Mouse (Mus musculus): Measurements from ENCODE around the gene Kif24. TPM values are rescaled to one million over a fixed set of nuclear protein-coding genes. Genes with fewer than 3 reads are reported as not detected.

The Kif24 gene
- total and polyA plus RNA-seq, 2 experiments from 2014 or later: 1.4 to 4.9 TPM

DNA sequence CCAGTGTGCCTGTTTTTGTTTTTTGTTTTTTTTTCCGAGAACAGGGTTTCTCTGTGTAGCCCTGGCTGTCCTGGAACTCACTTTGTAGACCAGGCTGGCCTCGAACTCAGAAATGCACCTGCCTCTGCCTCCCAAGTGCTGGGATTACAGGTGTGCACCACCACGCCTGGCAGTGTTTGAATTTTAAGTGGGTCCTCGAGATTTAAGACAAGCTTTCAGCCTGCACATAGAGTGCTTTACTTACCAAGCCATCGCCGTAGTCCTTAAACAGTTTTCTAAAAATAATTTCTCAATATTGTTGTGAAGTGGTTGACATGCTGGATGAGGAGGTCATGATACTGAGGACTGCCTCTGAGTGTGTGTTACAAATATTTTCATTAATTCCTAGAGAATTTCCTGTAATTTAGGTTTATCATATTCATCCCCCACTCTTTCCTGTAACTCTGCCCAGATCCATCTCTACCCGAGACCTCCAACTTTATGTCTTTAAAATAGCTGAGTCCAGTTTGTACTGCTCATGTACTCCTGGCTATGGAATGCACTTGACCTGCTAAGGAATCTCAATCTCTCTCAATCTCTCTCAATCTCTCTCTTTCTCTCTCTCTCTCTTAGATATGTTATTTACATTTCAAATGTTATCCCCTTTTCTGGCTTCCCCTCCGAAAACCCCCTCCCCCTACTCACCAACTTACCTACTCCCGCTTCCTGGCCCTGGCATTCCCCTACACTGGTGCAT lies 94.8 kb downstream of the Kif24 start:
- Histone ChIP-seq H3K9me3 (ENCODE audit: low read length) (no peaks in the 10 kb centered on the region), H3K4me3 (ENCODE audit: low read depth, low read length) (no peak overlapping the region), H3K36me3 (ENCODE audit: insufficient read depth, low read length) (peaks cover 10% of the 10 kb centered on the region; the same call in 1 of the 2 replicates), H3K27ac (ENCODE audit: low read depth, low read length) (no peak overlapping the region), H3K4me1 (ENCODE audit: insufficient read depth, low read length) (no peaks in the 10 kb centered on the region), H3K27me3 (ENCODE audit: insufficient read depth, low read length) (no peaks in the 10 kb centered on the region), H3K9ac (replicated peaks; ENCODE audit: low read length, poor library complexity, severe bottlenecking) (no peak overlapping the region), H3K4me2 (ENCODE audit: low read depth, low read length, poor library complexity, severe bottlenecking) (no peak overlapping the region)
- 94% methylated on average over 9 of the region's 9 CpGs for WGBS
- no peak for ATAC-seq (ENCODE audit: low FRiP score)
- DNase-seq (ENCODE audit: low spot score): no peak
- TF ChIP-seq CTCF (IDR thresholded peaks at IDR 0.05): no peak

DNA sequence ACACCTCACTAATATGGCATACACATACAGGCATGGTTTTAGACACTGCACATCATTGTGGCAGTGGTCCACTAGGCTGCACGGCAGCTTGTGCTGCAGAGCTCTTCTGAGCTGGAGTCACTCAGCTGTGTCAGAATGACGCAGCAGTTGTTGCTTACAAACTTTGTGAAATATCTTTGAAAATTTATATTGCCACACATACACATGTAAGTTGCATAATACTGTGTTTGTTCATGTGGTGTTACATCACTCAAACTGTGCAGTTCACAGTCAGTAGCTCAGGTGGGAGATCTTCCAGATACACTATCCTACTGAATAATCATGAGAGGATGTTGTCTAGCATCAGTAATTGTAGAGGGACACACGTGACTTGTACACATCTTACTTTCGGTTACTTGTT lies 96.5 kb downstream of the Kif24 start:
- 86% methylated on average over 4 of the region's 4 CpGs for WGBS

DNA sequence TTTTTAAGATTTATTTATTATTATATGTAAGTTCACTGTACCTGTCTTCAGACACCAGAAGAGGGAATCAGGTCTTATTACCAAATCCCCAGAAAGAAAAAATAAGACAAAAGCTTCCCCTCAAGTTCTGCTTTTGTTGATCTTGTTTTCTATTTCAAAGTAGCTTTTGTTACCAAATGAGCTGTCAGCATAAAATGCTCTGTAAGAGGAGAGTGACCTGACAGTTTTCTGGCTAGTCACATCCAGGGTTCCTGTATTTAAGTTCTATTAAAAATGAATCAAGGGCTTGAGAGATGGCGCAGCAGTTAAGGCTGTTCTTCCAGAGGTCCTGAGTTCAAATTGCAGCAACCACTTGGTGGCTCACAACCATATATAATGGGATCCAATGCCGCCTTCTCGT lies 103.6 kb downstream of the Kif24 start:
- no peak for TF ChIP-seq CTCF (IDR thresholded peaks at IDR 0.05)
- Histone ChIP-seq H3K27me3 (ENCODE audit: insufficient read depth, low read length) (no peaks in the 10 kb centered on the region), H3K9me3 (ENCODE audit: low read length) (no peaks in the 10 kb centered on the region), H3K4me1 (ENCODE audit: insufficient read depth, low read length) (no peaks in the 10 kb centered on the region), H3K4me3 (ENCODE audit: low read depth, low read length) (no peak overlapping the region), H3K27ac (ENCODE audit: low read depth, low read length) (no peak overlapping the region), H3K4me2 (ENCODE audit: low read depth, low read length, poor library complexity, severe bottlenecking) (no peak overlapping the region), H3K9ac (replicated peaks; ENCODE audit: low read length, poor library complexity, severe bottlenecking) (no peak overlapping the region), H3K36me3 (ENCODE audit: insufficient read depth, low read length) (no peaks in the 10 kb centered on the region)
- 96% methylated on average over 3 of the region's 3 CpGs for WGBS
- ATAC-seq (ENCODE audit: low FRiP score): no peak
- no peak for DNase-seq (ENCODE audit: low spot score)

More for the DNA sequence above, 96.5 kb downstream of the Kif24 start:
- H3K9me3 ChIP-seq (ENCODE audit: low read length): no peaks in the 10 kb centered on the region
- no peaks in the 10 kb centered on the region for H3K4me1 ChIP-seq (ENCODE audit: insufficient read depth, low read length)
- H3K27me3 ChIP-seq (ENCODE audit: insufficient read depth, low read length): no peaks in the 10 kb centered on the region
- no peak overlapping the region for H3K4me3 ChIP-seq (ENCODE audit: low read depth, low read length)
- no peak for DNase-seq (ENCODE audit: low spot score)
- no peak overlapping the region for H3K4me2 ChIP-seq (ENCODE audit: low read depth, low read length, poor library complexity, severe bottlenecking)
- peaks cover 10% of the 10 kb centered on the region; the same call in 1 of the 2 replicates for H3K36me3 ChIP-seq (ENCODE audit: insufficient read depth, low read length)
- no peak for ATAC-seq (ENCODE audit: low FRiP score)
- no peak for TF ChIP-seq CTCF (IDR thresholded peaks at IDR 0.05)
- no peak overlapping the region for H3K9ac ChIP-seq (replicated peaks; ENCODE audit: low read length, poor library complexity, severe bottlenecking)
- H3K27ac ChIP-seq (ENCODE audit: low read depth, low read length): no peak overlapping the region

DNA sequence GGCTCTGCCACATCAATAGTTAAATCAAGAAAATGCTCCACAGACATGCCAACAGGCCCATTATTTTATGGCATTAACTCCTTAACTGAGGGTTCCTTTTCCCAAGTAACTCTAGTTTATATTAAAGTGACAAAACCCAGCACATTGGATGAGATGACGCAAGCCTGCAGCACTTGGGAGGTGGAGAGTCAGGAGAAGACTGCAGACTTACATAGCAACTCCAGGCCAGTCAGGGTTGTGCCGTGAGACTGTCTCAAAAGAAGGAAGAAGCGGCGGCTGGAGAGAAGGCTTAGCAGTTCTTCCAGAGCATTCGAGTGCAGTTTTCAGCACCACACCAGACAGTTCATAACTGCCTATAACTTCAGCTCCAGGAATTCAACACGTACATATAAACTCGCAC lies 105.3 kb downstream of the Kif24 start:
- no peak overlapping the region for H3K27ac ChIP-seq (ENCODE audit: low read depth, low read length)
- DNase-seq (ENCODE audit: low spot score): no peak
- H3K9ac ChIP-seq (replicated peaks; ENCODE audit: low read length, poor library complexity, severe bottlenecking): no peak overlapping the region
- H3K36me3 ChIP-seq (ENCODE audit: insufficient read depth, low read length): no peaks in the 10 kb centered on the region
- no peak overlapping the region for H3K4me2 ChIP-seq (ENCODE audit: low read depth, low read length, poor library complexity, severe bottlenecking)
- 94% methylated on average over 7 of the region's 7 CpGs for WGBS
- H3K27me3 ChIP-seq (ENCODE audit: insufficient read depth, low read length): no peaks in the 10 kb centered on the region
- H3K4me3 ChIP-seq (ENCODE audit: low read depth, low read length): no peak overlapping the region
- H3K9me3 ChIP-seq (ENCODE audit: low read length): no peaks in the 10 kb centered on the region
- no peaks in the 10 kb centered on the region for H3K4me1 ChIP-seq (ENCODE audit: insufficient read depth, low read length)
- no peak for TF ChIP-seq CTCF (IDR thresholded peaks at IDR 0.05)
- ATAC-seq (ENCODE audit: low FRiP score): no peak

DNA sequence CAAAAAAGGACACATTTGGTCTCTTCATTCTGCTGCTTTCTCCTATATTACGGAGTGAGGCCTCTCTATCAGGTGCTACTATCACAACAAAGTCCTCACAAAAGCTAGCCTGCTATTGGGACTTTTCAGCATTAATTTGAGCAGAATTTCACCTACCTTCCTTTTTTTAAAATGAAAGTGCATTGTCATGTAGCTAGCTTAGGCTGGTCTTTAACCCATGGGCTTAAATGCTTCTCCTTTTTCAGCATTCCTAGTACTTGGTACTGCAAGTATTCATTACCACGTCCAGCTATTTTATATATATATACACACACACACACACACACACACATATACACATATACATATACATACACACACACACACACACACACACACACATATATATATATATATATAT lies 106.0 kb downstream of the Kif24 start:
- no peaks in the 10 kb centered on the region for H3K4me1 ChIP-seq (ENCODE audit: insufficient read depth, low read length)
- no peak for TF ChIP-seq CTCF (IDR thresholded peaks at IDR 0.05)
- no peak overlapping the region for H3K4me3 ChIP-seq (ENCODE audit: low read depth, low read length)
- no peak overlapping the region for H3K27ac ChIP-seq (ENCODE audit: low read depth, low read length)
- no peak overlapping the region for H3K4me2 ChIP-seq (ENCODE audit: low read depth, low read length, poor library complexity, severe bottlenecking)
- no peaks in the 10 kb centered on the region for H3K27me3 ChIP-seq (ENCODE audit: insufficient read depth, low read length)
- WGBS: 96% methylated on average over 2 of the region's 2 CpGs
- DNase-seq (ENCODE audit: low spot score): no peak
- H3K36me3 ChIP-seq (ENCODE audit: insufficient read depth, low read length): no peaks in the 10 kb centered on the region
- no peak for ATAC-seq (ENCODE audit: low FRiP score)
- H3K9ac ChIP-seq (replicated peaks; ENCODE audit: low read length, poor library complexity, severe bottlenecking): no peak overlapping the region
- H3K9me3 ChIP-seq (ENCODE audit: low read length): no peaks in the 10 kb centered on the region

DNA sequence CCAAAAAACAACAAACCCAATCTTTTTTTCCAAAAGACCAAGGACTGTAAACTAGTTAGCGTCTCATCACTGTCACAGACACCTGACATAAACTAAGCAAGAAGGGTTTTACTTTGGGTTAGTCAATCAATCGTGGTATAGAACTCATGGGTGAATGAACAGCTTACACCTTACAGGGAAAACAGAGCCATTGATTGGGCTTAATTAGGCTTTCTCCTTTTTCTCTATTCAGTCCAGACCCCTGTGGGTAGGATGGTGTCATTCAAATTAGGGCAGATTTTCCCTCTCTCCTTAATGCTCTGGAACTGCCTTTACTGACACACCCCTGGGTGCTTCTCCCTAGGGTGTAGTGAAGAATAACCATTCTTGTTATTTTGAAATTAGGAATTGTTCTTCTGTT lies 107.5 kb downstream of the Kif24 start:
- WGBS: 45% methylated on average over 2 of the region's 2 CpGs
- DNase-seq (ENCODE audit: low spot score): no peak

More for the DNA sequence above, 107.5 kb downstream of the Kif24 start:
- no peak for TF ChIP-seq CTCF (IDR thresholded peaks at IDR 0.05)
- H3K9me3 ChIP-seq (ENCODE audit: low read length): no peaks in the 10 kb centered on the region
- H3K9ac ChIP-seq (replicated peaks; ENCODE audit: low read length, poor library complexity, severe bottlenecking): no peak overlapping the region
- H3K4me3 ChIP-seq (ENCODE audit: low read depth, low read length): no peak overlapping the region
- H3K27me3 ChIP-seq (ENCODE audit: insufficient read depth, low read length): no peaks in the 10 kb centered on the region
- H3K27ac ChIP-seq (ENCODE audit: low read depth, low read length): no peak overlapping the region
- no peak overlapping the region for H3K4me2 ChIP-seq (ENCODE audit: low read depth, low read length, poor library complexity, severe bottlenecking)
- H3K4me1 ChIP-seq (ENCODE audit: insufficient read depth, low read length): no peaks in the 10 kb centered on the region
- no peak for ATAC-seq (ENCODE audit: low FRiP score)
- H3K36me3 ChIP-seq (ENCODE audit: insufficient read depth, low read length): no peaks in the 10 kb centered on the region
